Mouse (Mus musculus) macrophage (primary cell): Measurements from ENCODE around the gene Chst11. TPM values are rescaled to one million over a fixed set of nuclear protein-coding genes. Genes with fewer than 3 reads are reported as not detected.
A peak's percentile ranks its signal among the peaks of the same experiment; 100 is the strongest.

Source experiments
- H3K27ac ChIP-seq: fragments of 350-480 bp; formaldehyde crosslinking; 2 replicates; pipeline ENCODE4 v1.9.0; 2021
- H3K36me3 ChIP-seq: fragments of 350-480 bp; formaldehyde crosslinking; 2 replicates; pipeline ENCODE4 v1.9.0; 2021; ENCODE audit errors: inconsistent target
- H3K4me3 ChIP-seq: fragments of 350-480 bp; formaldehyde crosslinking; 2 replicates; pipeline ENCODE4 v1.9.0; 2021; ENCODE audit errors: inconsistent target
- H3K79me2 ChIP-seq: fragments of 350-480 bp; formaldehyde crosslinking; 2 replicates; pipeline ENCODE4 v1.9.0; 2021; ENCODE audit errors: inconsistent target
- WGBS: methylation state at CpG from one replicate; pipeline ENCODE4 v1.1.7; 2026; ENCODE audit warnings: inconsistent platforms; ENCODE audit not compliant: missing documents; 5-methylcytosine and 5-hydroxymethylcytosine counted together
- polyA plus RNA-seq: library from polyadenylated mRNA; stranded (reverse); fragments of 250-400 nt; gene quantifications from 3 replicates; pipeline ENCODE4 v1.2.4, GENCODE M21; 2018; ENCODE audit warnings: inconsistent platforms
- total RNA-seq, 78 experiments: library from RNA; depleted of rRNA; stranded (reverse); fragments of 250-400 nt; gene quantifications; 1 replicate in 9 of 78; 2 replicates in 24 of 78; 3 replicates in 43 of 78; 4 replicates in 2 of 78; pipeline ENCODE4 v1.2.4; 2018; ENCODE audit warnings: inconsistent platforms in 56 of 78

The Chst11 gene
- 10 to 100 TPM in 3 of 26 experiments, 1 to 10 TPM in 21, under 1 TPM in 2; 0.63 to 19.5 (median 2.9) TPM for total RNA-seq (2018; cell fraction: chromatin; rRNA removed)
- total RNA-seq (2018; cell fraction: cytosol; rRNA removed) = 10 to 100 TPM in 12 of 26 experiments, 1 to 10 TPM in 14; 2.5 to 21.1 (median 9.5) TPM
- total RNA-seq (2018; cell fraction: nucleus; rRNA removed) = 10 to 100 TPM in 13 of 26 experiments, 1 to 10 TPM in 13; 3.2 to 32.6 (median 9.8) TPM
- 6.2 to 18.4 TPM (median 10.6 TPM) in 3 replicates for polyA plus RNA-seq

DNA sequence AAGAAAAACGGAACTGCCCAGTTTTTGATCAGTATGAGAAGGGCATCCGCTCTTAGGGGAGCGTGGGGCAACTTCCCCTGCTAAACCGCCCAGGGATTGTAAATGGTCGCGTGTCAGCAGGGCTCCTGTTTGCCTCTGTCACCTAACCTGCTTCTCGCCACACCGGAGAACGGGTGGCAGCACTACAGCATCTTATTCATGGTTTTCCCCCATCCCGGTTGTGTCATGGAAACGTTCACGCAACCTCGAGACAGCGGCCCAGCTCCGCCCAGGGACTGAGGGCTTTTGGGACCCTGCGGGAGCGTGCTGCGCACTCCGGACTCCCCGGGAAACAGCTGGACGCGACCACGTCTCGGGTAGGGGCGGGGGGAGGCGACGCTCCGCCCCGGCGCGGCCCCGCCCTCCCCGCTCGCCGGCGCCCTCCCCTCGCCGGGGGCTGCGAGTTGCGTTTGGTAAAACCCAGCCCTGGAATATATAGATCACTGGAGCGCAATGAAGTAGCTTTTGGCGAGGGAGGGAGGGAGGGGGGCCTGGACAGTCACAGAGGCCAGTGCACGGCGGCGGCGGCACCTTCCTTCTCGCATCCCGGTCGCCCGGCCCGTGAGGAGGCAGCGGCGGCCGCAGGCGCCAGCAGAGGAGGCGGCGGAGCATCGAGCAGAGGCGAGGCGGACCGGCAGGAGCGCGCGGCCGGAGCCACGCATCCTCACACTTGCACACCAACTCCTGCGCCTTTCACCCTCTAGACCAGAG lies at the start of gene Chst11:
Chst11 (plus strand) TSS at position 549 of the 750 bp plus-strand sequence.
- Histone ChIP-seq H3K36me3 (no peaks in the 10 kb centered on the region), H3K4me3 (peak within 1 kb of the TSS; percentile 58), H3K27ac (peak within 1 kb of the TSS; percentile 61), H3K79me2 (peaks cover 10% of the 10 kb centered on the region; the same call in 1 of the 2 replicates)
- WGBS = under 1% methylated on average over 56 of the region's 67 CpGs

DNA sequence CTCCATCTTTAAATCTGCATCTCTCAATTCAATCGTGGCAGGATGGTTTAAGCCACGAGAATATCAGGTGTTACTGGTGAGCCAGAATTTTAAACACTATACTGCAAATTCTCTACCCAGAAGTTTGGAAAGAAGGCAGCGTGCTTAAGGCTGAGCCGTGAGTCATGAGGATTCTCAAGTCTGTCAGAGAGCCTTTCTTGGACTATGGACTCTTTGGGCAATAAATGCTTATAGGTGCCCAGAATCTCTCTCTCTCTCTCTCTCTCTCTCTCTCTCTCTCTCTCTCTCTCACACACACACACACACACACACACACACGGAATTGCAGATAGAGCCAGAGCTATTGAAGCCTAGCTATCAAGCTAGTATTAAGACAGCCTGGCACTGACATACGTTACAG lies 49.5 kb upstream of the Chst11 start:
- Histone ChIP-seq H3K4me3 (no peak overlapping the region), H3K79me2 (no peaks in the 10 kb centered on the region), H3K36me3 (no peaks in the 10 kb centered on the region), H3K27ac (no peak overlapping the region)
- 84% methylated on average over 3 of the region's 6 CpGs for WGBS

DNA sequence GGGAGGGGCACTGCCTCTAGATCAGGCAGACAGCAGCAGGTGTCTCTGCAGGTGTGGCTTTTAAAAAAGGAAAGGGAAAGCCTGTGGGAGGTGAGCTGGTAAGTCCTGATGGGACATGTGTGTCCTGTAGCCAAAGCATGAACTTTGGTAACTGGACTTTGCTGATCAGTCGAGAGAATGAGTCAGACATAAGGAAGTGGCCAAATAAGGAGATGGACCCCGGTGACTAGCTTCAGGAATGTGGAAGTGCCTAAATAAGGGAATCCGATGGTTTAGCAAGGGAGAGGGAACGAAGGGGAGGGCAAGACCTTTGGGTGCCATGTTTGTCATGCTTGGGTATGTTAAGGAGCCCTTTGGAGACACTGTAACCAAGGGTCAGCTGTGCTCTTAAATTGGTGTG lies 31.9 kb upstream of the Chst11 start:
- no peak overlapping the region for H3K4me3 ChIP-seq
- H3K36me3 ChIP-seq = no peaks in the 10 kb centered on the region
- WGBS = 18% methylated on average over 4 of the region's 4 CpGs

DNA sequence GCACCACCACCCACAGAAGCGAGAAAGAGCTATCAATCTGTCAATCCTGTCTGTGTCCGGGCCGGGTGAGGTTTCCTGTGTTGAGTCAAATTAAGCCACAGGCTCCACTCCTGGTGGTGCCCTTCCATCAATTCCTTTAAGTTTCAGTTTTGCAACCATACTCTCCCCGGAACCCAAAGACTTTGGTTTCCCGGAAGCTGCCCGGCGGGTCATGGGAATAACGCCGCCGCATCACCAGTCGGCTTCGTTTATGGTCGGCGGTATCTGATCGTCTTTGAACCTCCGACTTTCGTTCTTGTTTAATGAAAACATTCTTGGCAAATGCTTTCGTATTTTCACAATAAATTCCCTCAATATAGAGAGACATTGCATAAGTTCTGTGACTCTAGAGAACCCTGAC lies 30.2 kb upstream of the Chst11 start:
- Histone ChIP-seq H3K79me2 (no peaks in the 10 kb centered on the region), H3K27ac (no peak overlapping the region), H3K36me3 (no peaks in the 10 kb centered on the region), H3K4me3 (no peak overlapping the region)
- 82% methylated on average over 17 of the region's 18 CpGs for WGBS

More for the DNA sequence above, 31.9 kb upstream of the Chst11 start:
- Histone ChIP-seq H3K79me2 (no peaks in the 10 kb centered on the region), H3K27ac (peak overlapping the region; percentile 39)

DNA sequence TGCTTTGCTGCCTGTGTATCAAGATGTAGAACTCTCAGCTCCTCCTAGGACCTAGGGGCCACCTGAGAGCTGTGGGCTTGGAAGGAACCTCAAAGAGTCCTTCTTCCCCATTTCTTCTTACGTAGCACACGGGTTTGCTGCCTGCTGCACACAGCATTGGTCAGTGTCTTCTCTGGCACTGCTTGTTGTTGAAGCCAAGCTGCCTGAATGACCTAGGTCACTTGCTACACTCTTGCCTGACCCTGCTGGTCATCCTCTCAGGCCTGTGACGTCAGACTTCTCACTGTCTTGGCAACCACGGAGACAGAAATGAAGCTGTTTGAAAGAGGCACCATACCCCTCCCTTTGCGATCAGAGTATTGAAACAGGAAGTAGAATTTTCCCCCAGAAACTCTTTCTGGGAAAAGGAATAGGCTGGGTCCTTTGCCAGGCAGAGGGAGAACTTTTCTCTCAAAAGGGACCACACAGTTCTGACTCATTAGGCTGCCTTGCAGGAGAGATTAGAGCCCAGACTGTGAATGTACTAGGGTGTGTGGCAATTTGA lies 27.0 kb upstream of the Chst11 start:
- H3K36me3 ChIP-seq = no peaks in the 10 kb centered on the region
- H3K4me3 ChIP-seq = no peak overlapping the region
- WGBS = 7% methylated on average over 5 of the region's 5 CpGs
- H3K27ac ChIP-seq = no peak overlapping the region; the same call in 1 of the 2 replicates
- no peaks in the 10 kb centered on the region for H3K79me2 ChIP-seq

DNA sequence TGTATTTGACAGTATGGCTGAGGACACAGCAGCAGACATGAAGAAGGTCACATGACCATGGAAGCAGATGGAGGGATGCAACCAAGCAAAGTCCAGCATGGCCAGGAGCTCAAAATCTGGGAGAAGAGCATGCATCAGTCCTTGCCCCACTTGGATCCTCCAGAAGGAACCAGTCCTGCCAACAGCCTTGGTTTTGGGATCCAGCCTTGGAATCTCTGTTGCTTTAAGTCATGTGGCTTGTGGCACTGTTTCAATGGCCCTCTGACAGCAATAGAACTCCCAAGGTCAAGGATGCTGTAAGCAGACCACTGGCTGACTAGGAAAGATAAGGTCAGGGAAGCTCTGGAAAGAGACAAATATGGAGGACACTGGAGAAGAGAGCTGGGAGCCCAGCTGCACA lies 26.0 kb upstream of the Chst11 start:
- Histone ChIP-seq H3K4me3 (no peak overlapping the region), H3K79me2 (no peaks in the 10 kb centered on the region), H3K36me3 (no peaks in the 10 kb centered on the region)

DNA sequence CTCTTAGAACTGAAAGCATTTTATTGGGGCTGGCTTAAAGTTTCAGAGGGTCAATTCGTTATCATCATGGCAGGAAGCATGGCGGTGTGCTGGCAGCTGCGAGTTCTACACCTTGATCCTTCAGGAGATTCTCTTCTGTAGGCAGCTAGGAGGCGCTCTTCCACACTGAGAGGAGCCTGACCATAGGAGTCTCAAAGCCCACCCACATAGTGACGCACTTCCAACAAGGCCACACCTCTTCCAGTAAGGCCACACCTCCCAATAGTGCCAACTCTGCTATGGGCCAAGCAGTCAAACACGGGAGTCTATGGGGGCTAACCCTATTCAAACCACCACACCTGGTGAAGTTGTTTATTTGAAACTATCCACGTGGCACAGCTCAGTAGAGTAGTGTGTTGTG lies 24.0 kb upstream of the Chst11 start:
- H3K36me3 ChIP-seq = no peaks in the 10 kb centered on the region
- no peaks in the 10 kb centered on the region for H3K79me2 ChIP-seq
- H3K27ac ChIP-seq = no peak overlapping the region
- 79% methylated on average over 7 of the region's 7 CpGs for WGBS
- H3K4me3 ChIP-seq = no peak overlapping the region

More for the DNA sequence above, 26.0 kb upstream of the Chst11 start:
- H3K27ac ChIP-seq = no peak overlapping the region

DNA sequence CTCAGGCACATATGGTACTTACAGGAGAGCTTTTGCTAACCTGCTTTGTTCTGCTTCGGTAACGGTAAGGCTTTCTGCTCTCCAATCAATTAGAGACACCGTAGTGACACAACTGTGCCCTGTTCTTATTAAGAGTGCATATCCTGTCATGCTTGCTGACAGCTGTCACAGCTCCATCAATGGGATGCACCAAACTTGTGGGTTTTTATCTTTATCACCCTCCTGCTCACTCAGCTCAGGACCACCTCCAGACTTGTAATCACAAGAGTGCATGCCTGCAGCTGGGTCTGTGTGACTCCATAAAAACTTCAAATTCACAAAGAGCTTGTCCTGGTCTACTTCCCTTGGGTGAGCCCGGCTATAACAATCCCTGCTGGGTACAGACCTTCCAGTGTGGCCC lies 23.3 kb upstream of the Chst11 start:
- Histone ChIP-seq H3K27ac (no peak overlapping the region; the same call in 1 of the 2 replicates), H3K4me3 (no peak overlapping the region), H3K36me3 (no peaks in the 10 kb centered on the region), H3K79me2 (no peaks in the 10 kb centered on the region)
- WGBS = 91% methylated on average over 4 of the region's 4 CpGs

DNA sequence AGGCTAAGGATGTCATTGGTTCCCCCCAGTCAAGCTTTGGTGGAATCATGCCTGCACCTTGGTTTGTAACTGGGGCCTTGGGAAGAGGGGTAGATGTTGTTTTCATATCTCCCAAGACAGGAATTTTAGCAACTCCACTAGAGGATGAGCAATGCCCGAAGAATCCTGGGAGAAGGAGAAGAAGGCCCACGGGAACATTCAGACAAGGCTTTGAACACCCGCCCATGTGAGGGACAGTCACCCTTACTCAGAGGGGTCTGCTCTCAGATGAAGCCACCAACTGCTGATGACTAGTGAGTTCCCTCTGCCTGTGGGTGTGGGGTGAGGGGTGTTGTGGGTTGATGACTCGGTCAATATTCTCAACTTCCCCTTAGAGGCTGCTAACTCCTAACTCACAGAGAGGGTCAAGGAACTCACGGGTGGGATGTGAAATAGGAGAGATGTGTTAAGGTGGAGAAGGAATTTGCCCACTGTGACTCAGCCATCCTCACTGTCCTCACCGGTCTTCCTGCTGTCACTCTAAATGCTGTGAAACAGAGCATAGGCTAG lies 22.8 kb upstream of the Chst11 start:
- H3K79me2 ChIP-seq = no peaks in the 10 kb centered on the region
- H3K27ac ChIP-seq = no peak overlapping the region; the same call in 1 of the 2 replicates
- WGBS = 21% methylated on average over 6 of the region's 6 CpGs
- H3K36me3 ChIP-seq = no peaks in the 10 kb centered on the region
- no peak overlapping the region for H3K4me3 ChIP-seq

DNA sequence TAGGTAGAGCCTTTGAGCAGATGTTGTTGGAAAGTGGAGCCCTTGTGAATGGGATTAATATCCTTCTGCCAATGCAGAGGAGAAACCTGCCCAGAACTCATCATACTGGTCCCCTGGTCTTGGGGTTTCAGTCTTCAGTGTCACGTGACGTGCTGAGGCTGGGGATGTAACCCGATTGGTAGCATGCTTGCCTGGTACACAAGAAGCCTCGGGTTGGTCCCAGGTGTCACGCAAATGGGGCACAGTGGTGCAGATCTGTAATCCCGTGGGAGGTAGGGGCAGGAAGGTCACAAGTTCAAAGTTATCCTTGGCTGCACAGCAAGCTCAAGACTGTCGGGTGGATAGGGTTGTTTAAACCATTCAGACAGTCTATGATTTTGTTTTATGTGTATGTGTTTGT lies 20.8 kb upstream of the Chst11 start:
- Histone ChIP-seq H3K79me2 (no peaks in the 10 kb centered on the region), H3K4me3 (no peak overlapping the region), H3K27ac (no peak overlapping the region), H3K36me3 (no peaks in the 10 kb centered on the region)
- 88% methylated on average over 7 of the region's 7 CpGs for WGBS

DNA sequence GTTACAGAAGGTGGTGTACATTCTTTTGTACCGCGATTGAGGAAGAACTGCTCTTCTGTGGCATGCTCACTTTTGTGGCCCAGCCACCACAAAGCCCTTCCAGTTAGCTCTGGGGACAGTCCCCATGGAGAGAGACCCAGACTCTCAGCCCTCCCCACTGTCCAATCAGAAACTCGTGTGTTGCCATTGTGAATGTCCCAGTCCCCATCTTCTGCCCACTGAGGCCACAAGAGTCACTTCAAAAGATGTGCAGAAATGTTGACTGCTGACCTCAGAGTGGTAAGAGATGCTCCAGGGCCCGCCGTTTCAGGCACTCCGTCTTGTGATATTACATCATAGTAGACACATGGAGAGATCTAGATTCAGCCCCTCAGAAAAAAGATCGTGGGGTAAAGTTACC lies 18.6 kb upstream of the Chst11 start:
- Histone ChIP-seq H3K4me3 (no peak overlapping the region), H3K36me3 (no peaks in the 10 kb centered on the region), H3K79me2 (no peaks in the 10 kb centered on the region), H3K27ac (no peak overlapping the region)
- WGBS = 54% methylated on average over 7 of the region's 7 CpGs

DNA sequence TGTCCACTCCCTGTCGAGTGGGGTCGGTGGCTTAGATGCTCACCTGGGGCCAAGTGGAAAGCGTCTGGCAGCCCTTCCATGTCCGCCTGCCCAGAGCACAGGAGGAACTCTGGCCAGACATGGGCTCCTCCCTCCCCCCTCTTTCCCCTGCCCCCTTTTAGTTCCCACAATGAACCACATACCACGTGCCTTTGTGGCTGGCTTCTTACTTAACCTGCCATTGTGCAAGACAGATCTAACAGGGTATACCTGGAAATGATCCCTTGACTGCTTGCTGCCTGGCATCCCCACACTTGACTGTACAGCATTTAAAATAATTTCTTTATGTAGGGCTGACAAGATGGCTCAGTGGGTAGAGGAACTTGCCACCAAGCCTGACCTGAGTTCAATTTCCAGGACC lies 15.7 kb upstream of the Chst11 start:
- H3K4me3 ChIP-seq = no peak overlapping the region
- H3K27ac ChIP-seq = no peak overlapping the region
- WGBS = 35% methylated on average over 5 of the region's 5 CpGs
- no peaks in the 10 kb centered on the region for H3K79me2 ChIP-seq
- no peaks in the 10 kb centered on the region for H3K36me3 ChIP-seq

DNA sequence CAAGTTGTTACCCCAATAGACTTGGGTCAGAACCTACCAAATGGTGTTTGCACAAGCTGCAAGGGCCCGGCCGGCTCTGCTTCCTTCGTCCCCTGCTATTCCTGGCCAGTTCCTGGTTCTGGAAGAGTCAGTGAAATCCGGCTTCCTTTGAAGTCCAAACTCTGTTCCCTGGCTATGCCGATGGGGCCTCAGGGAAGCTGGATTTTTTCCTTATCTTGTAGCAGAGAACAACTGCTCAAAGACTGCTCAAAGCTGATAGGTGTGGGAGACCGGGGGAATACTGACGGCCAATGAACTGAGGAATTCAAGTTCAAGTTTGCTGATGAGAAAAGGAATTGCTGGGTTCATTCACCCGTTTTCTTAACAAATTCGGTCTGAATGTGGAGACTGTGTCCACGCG lies 13.7 kb upstream of the Chst11 start:
- H3K4me3 ChIP-seq = no peak overlapping the region
- no peak overlapping the region for H3K27ac ChIP-seq
- 93% methylated on average over 11 of the region's 11 CpGs for WGBS
- H3K79me2 ChIP-seq = no peaks in the 10 kb centered on the region
- H3K36me3 ChIP-seq = no peaks in the 10 kb centered on the region

DNA sequence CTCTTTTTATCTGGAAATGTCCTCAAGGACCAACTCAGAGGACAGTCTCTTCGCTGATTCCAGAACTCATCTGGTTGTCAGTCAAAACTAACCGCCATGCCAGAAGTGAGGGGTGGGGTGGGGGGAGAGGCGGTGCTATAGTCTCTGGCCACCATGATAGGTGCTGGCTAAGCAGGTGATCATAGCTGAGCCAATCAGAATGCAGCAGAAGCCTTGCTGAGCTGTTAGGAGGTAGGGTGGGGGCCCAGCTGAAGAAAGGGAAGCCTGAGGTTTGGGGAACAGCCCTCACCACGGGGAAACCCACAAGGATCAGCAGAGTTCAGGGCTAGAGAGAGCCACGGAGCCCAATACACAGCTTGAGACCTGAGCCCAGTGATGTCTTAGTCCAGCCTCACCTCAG lies 11.1 kb upstream of the Chst11 start:
- Histone ChIP-seq H3K4me3 (no peak overlapping the region), H3K79me2 (no peaks in the 10 kb centered on the region), H3K27ac (no peak overlapping the region), H3K36me3 (no peaks in the 10 kb centered on the region)
- WGBS = 20% methylated on average over 5 of the region's 5 CpGs

DNA sequence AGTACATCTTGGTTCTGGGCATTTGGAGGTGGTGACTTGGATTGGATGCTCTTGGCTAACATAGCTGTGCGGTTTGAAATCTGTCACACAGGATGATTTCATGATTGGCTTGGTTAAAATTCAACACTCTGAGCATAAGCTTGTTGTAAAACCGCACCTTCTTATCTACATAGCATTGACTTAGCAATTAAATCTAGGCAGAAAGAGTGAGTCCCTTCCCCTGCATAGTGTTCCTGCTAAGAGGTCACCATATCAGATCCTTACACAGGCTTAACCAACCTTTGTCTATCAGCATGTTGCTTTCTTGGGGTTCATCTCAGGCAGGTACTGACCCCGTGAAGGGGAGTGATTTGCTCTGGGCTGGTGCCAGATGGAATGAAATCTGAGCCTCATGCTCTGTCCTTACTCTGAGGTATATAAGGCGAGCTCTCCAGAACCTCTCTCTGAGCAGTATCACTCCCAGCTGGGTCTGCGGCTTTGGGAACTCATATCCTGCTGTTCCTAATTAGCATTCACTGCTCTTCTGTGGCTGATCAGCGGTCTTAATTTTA lies 10.6 kb upstream of the Chst11 start:
- 87% methylated on average over 6 of the region's 6 CpGs for WGBS
- H3K4me3 ChIP-seq = no peak overlapping the region
- no peaks in the 10 kb centered on the region for H3K79me2 ChIP-seq
- no peak overlapping the region for H3K27ac ChIP-seq
- no peaks in the 10 kb centered on the region for H3K36me3 ChIP-seq
